Mouse (Mus musculus): Measurements from ENCODE around the gene Endod1. TPM values are rescaled to one million over a fixed set of nuclear protein-coding genes. Genes with fewer than 3 reads are reported as not detected.

The Endod1 gene
- polyA plus RNA-seq, 1 experiment from 2014 or later: 9.6 TPM

DNA sequence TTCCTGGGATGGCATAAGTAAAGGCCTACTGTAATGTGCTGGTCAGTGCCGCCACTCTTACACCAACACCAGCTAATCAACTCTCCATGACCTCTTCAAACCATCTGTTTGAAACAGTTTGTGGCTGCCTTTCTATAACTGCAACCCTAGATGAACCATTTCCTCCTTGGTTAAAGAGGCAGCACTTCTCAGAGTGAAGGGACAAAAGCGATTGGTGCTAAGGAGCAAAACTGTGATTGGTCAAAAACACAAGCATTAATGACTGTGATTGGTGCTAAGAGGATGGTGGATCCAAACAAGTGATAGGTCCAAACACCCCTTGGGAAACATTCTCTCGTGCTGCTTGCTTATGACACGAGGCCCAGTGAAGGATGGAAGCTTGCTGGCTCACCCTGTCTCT, 45.5 kb downstream of the Endod1 start:
- DNase-seq (ENCODE audit: low spot score): no peak

GRCm38 (mm10) chr9:14316618-14317017, 64.7 kb downstream of the Endod1 start:
- DNase-seq (ENCODE audit: low spot score): no peak

GRCm38 (mm10) chr9:14314477-14314876, 66.8 kb downstream of the Endod1 start:
- no peak for DNase-seq (ENCODE audit: low spot score)

GRCm38 (mm10) chr9:14313968-14314367, 67.3 kb downstream of the Endod1 start:
- DNase-seq (ENCODE audit: low spot score): no peak

DNA sequence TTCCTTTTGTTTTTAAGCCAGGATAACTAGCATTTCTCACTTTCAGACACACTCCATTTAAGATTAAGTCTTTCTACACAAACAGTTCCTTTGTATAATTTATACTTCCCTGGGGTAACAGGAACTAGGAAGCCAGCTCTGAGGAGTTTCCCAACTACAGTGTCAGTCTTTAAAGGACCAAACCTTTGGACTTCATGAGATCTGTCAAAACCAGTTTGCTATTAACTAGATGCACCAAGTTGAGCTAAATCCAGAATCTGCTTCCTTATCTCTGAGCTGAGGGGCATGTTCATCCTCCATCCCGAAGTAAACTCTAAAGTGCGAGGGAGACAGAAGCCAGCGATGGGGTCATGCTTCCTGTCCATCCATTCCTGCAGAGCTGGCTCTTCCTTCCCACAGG, 74.0 kb downstream of the Endod1 start:
- no peak for DNase-seq (ENCODE audit: low spot score)

GRCm38 (mm10) chr9:14304262-14304968, 76.9 kb downstream of the Endod1 start:
- no peak for DNase-seq (ENCODE audit: low spot score)

Other genes starting within 250 kb of the Endod1 start
- gene Sesn3, start 106.4 kb downstream of the Endod1 start, polyA plus RNA-seq (2015; fragmentation: Nextera tagmentation; extraction: Ambion mirVana): 18.8 and 19.3 TPM in 2 replicates
- gene Kdm4d, start 119.0 kb upstream of the Endod1 start, polyA plus RNA-seq (2015; fragmentation: Nextera tagmentation; extraction: Ambion mirVana): 0.36 and 0.44 TPM in 2 replicates
- 222 and 227 TPM in 2 replicates for gene Cwc15, start 119.1 kb upstream of the Endod1 start, polyA plus RNA-seq (2015; fragmentation: Nextera tagmentation; extraction: Ambion mirVana)